Mouse (Mus musculus): ENCODE measurements around the gene Ypel5. TPM values are rescaled to one million over a fixed set of nuclear protein-coding genes. Genes with fewer than 3 reads are reported as not detected.

The Ypel5 gene
- polyA plus RNA-seq, 1 experiment from 2014 or later, result 63.1 TPM

- H3K27ac ChIP-seq, result no peak overlapping the region
- H3K9me3 ChIP-seq, result no peaks in the 10 kb centered on the region
- no peaks in the 10 kb centered on the region for H3K4me1 ChIP-seq
- peak; percentile 71 for ATAC-seq (ENCODE audit: low FRiP score)
- 60% methylated on average over 13 of the region's 13 CpGs for WGBS
- no peaks in the 10 kb centered on the region for H3K36me3 ChIP-seq (replicated peaks)
- no peak overlapping the region for H3K4me2 ChIP-seq
- H3K27me3 ChIP-seq, result no peaks in the 10 kb centered on the region
- no peak overlapping the region for H3K9ac ChIP-seq
- H3K4me3 ChIP-seq (replicated peaks), result no peak overlapping the region
Observed at GRCm38 (mm10) chr17:72857677-72858633, 21.7 kb downstream of the Ypel5 start.

GRCm38 (mm10) chr17:72863226-72863625 is 27.0 kb downstream of the Ypel5 start:
- H3K9ac ChIP-seq, result no peak overlapping the region
- no peak overlapping the region for H3K27ac ChIP-seq
- H3K27me3 ChIP-seq, result no peaks in the 10 kb centered on the region
- no peak overlapping the region for H3K4me2 ChIP-seq
- H3K36me3 ChIP-seq (replicated peaks), result no peaks in the 10 kb centered on the region
- 84% methylated on average over 10 of the region's 10 CpGs for WGBS
- H3K9me3 ChIP-seq, result no peaks in the 10 kb centered on the region
- no peak for ATAC-seq (ENCODE audit: low FRiP score)
- no peaks in the 10 kb centered on the region for H3K4me1 ChIP-seq
- H3K4me3 ChIP-seq (replicated peaks), result no peak overlapping the region

GRCm38 (mm10) chr17:72866624-72867245 is 30.5 kb downstream of the Ypel5 start:
- WGBS, result 81% methylated on average over 3 of the region's 3 CpGs
- no peak for ATAC-seq (ENCODE audit: low FRiP score)
- Histone ChIP-seq H3K9ac (no peak overlapping the region), H3K4me1 (no peaks in the 10 kb centered on the region), H3K27ac (no peak overlapping the region), H3K27me3 (no peaks in the 10 kb centered on the region), H3K36me3 (replicated peaks) (no peaks in the 10 kb centered on the region), H3K9me3 (no peaks in the 10 kb centered on the region), H3K4me2 (no peak overlapping the region), H3K4me3 (replicated peaks) (no peak overlapping the region)

- H3K27ac ChIP-seq, result no peak overlapping the region
- H3K9me3 ChIP-seq, result no peaks in the 10 kb centered on the region
- 93% methylated on average over 2 of the region's 2 CpGs for WGBS
- H3K27me3 ChIP-seq, result no peaks in the 10 kb centered on the region
- ATAC-seq (ENCODE audit: low FRiP score), result no peak
- no peak overlapping the region for H3K4me3 ChIP-seq (replicated peaks)
- no peak overlapping the region for H3K9ac ChIP-seq
- no peaks in the 10 kb centered on the region for H3K36me3 ChIP-seq (replicated peaks)
- H3K4me1 ChIP-seq, result no peaks in the 10 kb centered on the region
- no peak overlapping the region for H3K4me2 ChIP-seq
Observed at GRCm38 (mm10) chr17:72868181-72868580, 31.9 kb downstream of the Ypel5 start.

- no peak overlapping the region for H3K4me3 ChIP-seq (replicated peaks)
- no peaks in the 10 kb centered on the region for H3K9me3 ChIP-seq
- H3K4me1 ChIP-seq, result no peaks in the 10 kb centered on the region
- H3K9ac ChIP-seq, result no peak overlapping the region
- no peaks in the 10 kb centered on the region for H3K27me3 ChIP-seq
- 95% methylated on average over 9 of the region's 9 CpGs for WGBS
- ATAC-seq (ENCODE audit: low FRiP score), result no peak
- H3K36me3 ChIP-seq (replicated peaks), result no peaks in the 10 kb centered on the region
- H3K27ac ChIP-seq, result no peak overlapping the region
- H3K4me2 ChIP-seq, result no peak overlapping the region
Observed at GRCm38 (mm10) chr17:72878979-72879378, 42.7 kb downstream of the Ypel5 start.

GRCm38 (mm10) chr17:72880156-72880555 is 43.9 kb downstream of the Ypel5 start:
- Histone ChIP-seq H3K27ac (no peak overlapping the region), H3K9ac (no peak overlapping the region), H3K27me3 (no peaks in the 10 kb centered on the region), H3K4me1 (no peaks in the 10 kb centered on the region), H3K4me3 (replicated peaks) (no peak overlapping the region), H3K36me3 (replicated peaks) (no peaks in the 10 kb centered on the region), H3K9me3 (no peaks in the 10 kb centered on the region), H3K4me2 (no peak overlapping the region)
- no peak for ATAC-seq (ENCODE audit: low FRiP score)
- 86% methylated on average over 3 of the region's 3 CpGs for WGBS

GRCm38 (mm10) chr17:72881051-72881450 is 44.8 kb downstream of the Ypel5 start:
- H3K9ac ChIP-seq, result no peak overlapping the region
- no peak for ATAC-seq (ENCODE audit: low FRiP score)
- H3K27me3 ChIP-seq, result no peaks in the 10 kb centered on the region
- no peaks in the 10 kb centered on the region for H3K36me3 ChIP-seq (replicated peaks)
- no peak overlapping the region for H3K27ac ChIP-seq
- H3K9me3 ChIP-seq, result no peaks in the 10 kb centered on the region
- H3K4me1 ChIP-seq, result no peaks in the 10 kb centered on the region
- WGBS, result 83% methylated on average over 3 of the region's 3 CpGs
- H3K4me3 ChIP-seq (replicated peaks), result no peak overlapping the region
- H3K4me2 ChIP-seq, result no peak overlapping the region

- no peaks in the 10 kb centered on the region for H3K36me3 ChIP-seq (replicated peaks)
- ATAC-seq (ENCODE audit: low FRiP score), result no peak
- H3K9me3 ChIP-seq, result no peaks in the 10 kb centered on the region
- WGBS, result 56% methylated on average over 1 of the region's 1 CpGs
- no peaks in the 10 kb centered on the region for H3K27me3 ChIP-seq
- H3K4me2 ChIP-seq, result no peak overlapping the region
- H3K4me3 ChIP-seq (replicated peaks), result no peak overlapping the region
- H3K27ac ChIP-seq, result no peak overlapping the region
- H3K9ac ChIP-seq, result no peak overlapping the region
- no peaks in the 10 kb centered on the region for H3K4me1 ChIP-seq
Observed at GRCm38 (mm10) chr17:72881804-72882203, 45.6 kb downstream of the Ypel5 start.

GRCm38 (mm10) chr17:72889556-72890397 is 53.5 kb downstream of the Ypel5 start:
- peaks cover 31% of the 10 kb centered on the region for H3K27me3 ChIP-seq
- H3K4me2 ChIP-seq, result peak overlapping the region; percentile 36
- no peak overlapping the region for H3K4me3 ChIP-seq (replicated peaks)
- 0 out of 2 replicates have a peak overlapping the region, but pooled peaks have one; percentile 31 for H3K27ac ChIP-seq
- H3K4me1 ChIP-seq, result peaks cover 12% of the 10 kb centered on the region
- 7% methylated on average over 20 of the region's 20 CpGs for WGBS
- no peaks in the 10 kb centered on the region for H3K9me3 ChIP-seq
- H3K9ac ChIP-seq, result no peak overlapping the region
- ATAC-seq (ENCODE audit: low FRiP score), result peak; percentile 88
- no peaks in the 10 kb centered on the region for H3K36me3 ChIP-seq (replicated peaks)

- no peak overlapping the region; the same call in 1 of the 2 replicates for H3K4me2 ChIP-seq
- H3K9me3 ChIP-seq, result no peaks in the 10 kb centered on the region
- peaks cover 31% of the 10 kb centered on the region for H3K27me3 ChIP-seq
- H3K27ac ChIP-seq, result no peak overlapping the region
- H3K36me3 ChIP-seq (replicated peaks), result no peaks in the 10 kb centered on the region
- H3K9ac ChIP-seq, result no peak overlapping the region
- H3K4me1 ChIP-seq, result peaks cover 12% of the 10 kb centered on the region
- 54% methylated on average over 8 of the region's 8 CpGs for WGBS
- peak; percentile 47; the same call in 1 of the 2 replicates for ATAC-seq (ENCODE audit: low FRiP score)
- no peak overlapping the region for H3K4me3 ChIP-seq (replicated peaks)
Observed at GRCm38 (mm10) chr17:72890398-72890898, 54.2 kb downstream of the Ypel5 start.

GRCm38 (mm10) chr17:72891556-72891955 is 55.3 kb downstream of the Ypel5 start:
- ATAC-seq (ENCODE audit: low FRiP score), result no peak
- Histone ChIP-seq H3K4me3 (replicated peaks) (no peak overlapping the region), H3K4me1 (peaks cover 12% of the 10 kb centered on the region), H3K4me2 (no peak overlapping the region), H3K27ac (no peak overlapping the region), H3K9ac (no peak overlapping the region), H3K9me3 (no peaks in the 10 kb centered on the region), H3K27me3 (peaks cover 31% of the 10 kb centered on the region), H3K36me3 (replicated peaks) (no peaks in the 10 kb centered on the region)
- 89% methylated on average over 6 of the region's 6 CpGs for WGBS

- Histone ChIP-seq H3K4me2 (no peak overlapping the region), H3K36me3 (replicated peaks) (no peaks in the 10 kb centered on the region), H3K4me3 (replicated peaks) (no peak overlapping the region), H3K27ac (no peak overlapping the region), H3K9ac (no peak overlapping the region), H3K4me1 (peaks cover 2% of the 10 kb centered on the region), H3K27me3 (peaks cover 12% of the 10 kb centered on the region), H3K9me3 (no peaks in the 10 kb centered on the region)
- no peak for ATAC-seq (ENCODE audit: low FRiP score)
- 82% methylated on average over 3 of the region's 3 CpGs for WGBS
Observed at GRCm38 (mm10) chr17:72895506-72895905, 59.3 kb downstream of the Ypel5 start.

Measured in forebrain, embryonic 12.5 days (tissue).